Mouse (Mus musculus) forebrain, embryonic 11.5 days (tissue): Measurements from ENCODE around the gene Gprasp1. TPM values are rescaled to one million over a fixed set of nuclear protein-coding genes. Genes with fewer than 3 reads are reported as not detected.

Experiments used
- microRNA counts: library from miRNA; unstranded; fragments of <30 nt; microRNA quantifications from one replicate; lab custom pipeline; 2015
- microRNA-seq: library from miRNA; unstranded; fragments of <30 nt; microRNA quantifications from one replicate; pipeline ENCODE4, GENCODE M21; 2016; ENCODE audit not compliant: insufficient number of aligned reads
- polyA plus RNA-seq: library from polyadenylated mRNA; unstranded; fragments of >200 nt; fragmentation: Nextera tagmentation; extraction: Ambion mirVana; gene quantifications from 2 replicates; pipeline ENCODE4 v1.2.1, GENCODE M21; 2014

Gene Gprasp1
- polyA plus RNA-seq, 1 experiment from 2014 or later, result 78.1 TPM

MicroRNAs within 50 kb of the gene (microRNA counts, 519-probe panel; counts per million panel counts)
- 31.2 counts per million for microRNA mmu-miR-1970 (lab: Ali Mortazavi, UCI)

Small RNAs within 50 kb of the gene (microRNA-seq; reads per million reads assigned to microRNA genes)
- gene Mir1970 (not detected), gene Mir7646 (not detected)

Other genes starting within 250 kb of the Gprasp1 start
- not detected in 2 replicates for gene AV320801, start 248.1 kb upstream of the Gprasp1 start, polyA plus RNA-seq
- gene Nxf7, start 144.0 kb upstream of the Gprasp1 start, polyA plus RNA-seq, result not detected in 2 replicates
- not detected in 2 replicates for gene Prame, start 115.0 kb upstream of the Gprasp1 start, polyA plus RNA-seq
- gene Tcp11x2, start 48.9 kb upstream of the Gprasp1 start, polyA plus RNA-seq, result not detected in 2 replicates
- not detected in 2 replicates for gene Tmsb15a, start 17.5 kb upstream of the Gprasp1 start, polyA plus RNA-seq
- gene Armcx5, start within 50 bp of the Gprasp1 start, polyA plus RNA-seq, result 9.7 and 10.2 TPM in 2 replicates
- 65.5 and 71.6 TPM in 2 replicates for gene Bhlhb9, start 54.9 kb downstream of the Gprasp1 start, polyA plus RNA-seq
- gene Gprasp2, start 96.3 kb downstream of the Gprasp1 start, polyA plus RNA-seq, result 41.2 and 42.7 TPM in 2 replicates